Mouse (Mus musculus) liver, embryonic 11.5 days (tissue): ENCODE results near the gene Cox7a1. TPM values are rescaled to one million over a fixed set of nuclear protein-coding genes. Genes with fewer than 3 reads are reported as not detected.

ENCODE experiments used
- ATAC-seq: fragments of 200-750 bp; cut with Nextera tagmentation; replicated peaks from 2 replicates; pipeline ENCODE4 v1.8.0; 2017; ENCODE audit warnings: moderate number of reproducible peaks, mild to moderate bottlenecking, moderate TSS enrichment, moderate library complexity; ENCODE audit not compliant: low FRiP score
- DNase-seq: peaks from one replicate; pipeline ENCODE4 v3.0.0-alpha.2; 2017; ENCODE audit warnings: low spot score
- H3K27ac ChIP-seq: fragments of 300-500 bp; sonication (generic); 2 replicates; pipeline ENCODE4 v1.5.1; 2014; ENCODE audit warnings: mild to moderate bottlenecking, low read depth, low read length, control low read depth
- H3K27me3 ChIP-seq: fragments of 300-500 bp; sonication (generic); replicated peaks from 2 replicates; pipeline ENCODE4 v1.6.1; 2014; ENCODE audit warnings: low read length, mixed read lengths; ENCODE audit not compliant: control insufficient read depth, insufficient read depth
- H3K36me3 ChIP-seq: fragments of 300-500 bp; sonication (generic); 2 replicates; pipeline ENCODE4 v1.6.1; 2014; ENCODE audit warnings: mild to moderate bottlenecking, low read length, moderate library complexity, mixed read lengths; ENCODE audit not compliant: control insufficient read depth, insufficient read depth
- H3K4me1 ChIP-seq: fragments of 300-500 bp; sonication (generic); replicated peaks from 2 replicates; pipeline ENCODE4 v1.6.1; 2014; ENCODE audit warnings: low read length, mixed read lengths; ENCODE audit not compliant: control insufficient read depth, insufficient read depth
- H3K4me2 ChIP-seq: fragments of 300-500 bp; sonication (generic); 2 replicates; pipeline ENCODE4 v1.6.1; 2014; ENCODE audit warnings: mild to moderate bottlenecking, control low read depth, moderate library complexity
- H3K4me3 ChIP-seq: fragments of 300-500 bp; sonication (generic); 2 replicates; pipeline ENCODE4 v1.5.1; 2014; ENCODE audit warnings: low read depth, low read length, control low read depth
- H3K9ac ChIP-seq: fragments of 300-500 bp; sonication (generic); 2 replicates; pipeline ENCODE4 v1.6.1; 2014; ENCODE audit warnings: low read depth, low read length, control low read depth
- H3K9me3 ChIP-seq: fragments of 300-500 bp; sonication (generic); 2 replicates; pipeline ENCODE4 v1.6.1; 2016; ENCODE audit warnings: low read length, inconsistent platforms, mixed read lengths; ENCODE audit not compliant: control insufficient read depth
- WGBS: fragments of 180-500 bp; shearing (Covaris S2); extraction: QIAGEN DNeasy Blood & Tissue Kit; methylation state at CpG from one replicate; pipeline ENCODE4 v1.1.7; 2014; 5-methylcytosine and 5-hydroxymethylcytosine counted together
- polyA plus RNA-seq: library from polyadenylated mRNA; unstranded; fragments of >200 nt; fragmentation: Nextera tagmentation; extraction: Ambion mirVana; gene quantifications from 2 replicates; pipeline ENCODE4 v1.2.1, GENCODE M21; 2014

The Cox7a1 gene
- polyA plus RNA-seq, 1 experiment from 2014 or later: 4.7 TPM

DNA sequence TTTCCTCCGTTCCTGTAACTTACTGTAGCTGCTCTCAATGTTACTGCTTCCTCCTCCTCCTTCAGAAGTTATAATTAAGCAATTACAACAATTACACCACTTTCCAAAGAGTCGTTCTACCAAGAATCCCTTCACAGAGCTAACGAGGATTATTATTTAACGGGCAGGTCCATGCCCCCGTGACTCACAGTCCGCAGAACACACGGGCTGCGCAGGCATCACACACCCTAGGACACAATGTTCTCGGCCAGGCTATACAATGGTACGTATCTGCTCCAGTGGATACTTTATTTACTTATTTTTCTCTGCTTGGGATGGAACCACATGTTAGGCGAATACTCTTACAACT lies 36.0 kb downstream of the Cox7a1 start:
- Histone ChIP-seq H3K27me3 (no peaks in the 10 kb centered on the region), H3K9me3 (no peaks in the 10 kb centered on the region), H3K4me2 (peak overlapping the region; percentile 95), H3K4me3 (peak overlapping the region; percentile 54), H3K36me3 (peaks cover 11% of the 10 kb centered on the region), H3K27ac (no peak overlapping the region; the same call in 1 of the 2 replicates), H3K4me1 (peaks cover 7% of the 10 kb centered on the region; the same call in 1 of the 2 replicates), H3K9ac (peak overlapping the region; percentile 68)
- ATAC-seq (no peak), DNase-seq (no peak)
- WGBS: 26% methylated on average over 11 of the region's 11 CpGs

DNA sequence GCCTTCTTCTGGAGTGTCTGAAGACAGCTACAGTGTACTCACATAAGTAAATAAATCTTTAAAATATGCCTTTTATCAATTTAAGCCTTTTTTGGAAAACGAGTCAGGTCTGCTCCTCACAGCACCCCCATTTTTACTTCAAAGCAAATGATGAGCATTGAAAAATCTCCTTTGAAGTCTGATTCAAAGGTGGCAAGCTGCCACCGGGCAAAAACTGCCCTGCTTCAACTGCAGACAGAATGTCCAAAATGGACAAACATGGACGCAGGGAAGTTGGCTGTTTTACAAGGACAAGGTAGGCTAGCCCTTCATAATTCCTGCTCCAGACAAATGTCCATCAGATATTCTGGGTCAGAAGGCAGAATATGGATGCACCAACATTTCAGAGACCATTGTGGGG lies 37.5 kb downstream of the Cox7a1 start:
- ATAC-seq: no peak
- Histone ChIP-seq H3K36me3 (peaks cover 19% of the 10 kb centered on the region), H3K9me3 (no peaks in the 10 kb centered on the region), H3K4me3 (no peak overlapping the region), H3K4me1 (peaks cover 7% of the 10 kb centered on the region; the same call in 1 of the 2 replicates), H3K9ac (no peak overlapping the region), H3K27me3 (no peaks in the 10 kb centered on the region), H3K4me2 (no peak overlapping the region), H3K27ac (no peak overlapping the region)
- WGBS: 85% methylated on average over 3 of the region's 3 CpGs
- DNase-seq: no peak

- Histone ChIP-seq H3K27me3 (no peaks in the 10 kb centered on the region), H3K4me3 (no peak overlapping the region), H3K9ac (no peak overlapping the region), H3K27ac (no peak overlapping the region), H3K4me2 (no peak overlapping the region), H3K4me1 (peaks cover 7% of the 10 kb centered on the region; the same call in 1 of the 2 replicates), H3K36me3 (peaks cover 23% of the 10 kb centered on the region), H3K9me3 (no peaks in the 10 kb centered on the region)
- DNase-seq (no peak), ATAC-seq (peak; percentile 40; the same call in 1 of the 2 replicates)
- WGBS: 82% methylated on average over 5 of the region's 5 CpGs
Observed at GRCm38 (mm10) chr7:30222205-30222604, 38.3 kb downstream of the Cox7a1 start.

DNA sequence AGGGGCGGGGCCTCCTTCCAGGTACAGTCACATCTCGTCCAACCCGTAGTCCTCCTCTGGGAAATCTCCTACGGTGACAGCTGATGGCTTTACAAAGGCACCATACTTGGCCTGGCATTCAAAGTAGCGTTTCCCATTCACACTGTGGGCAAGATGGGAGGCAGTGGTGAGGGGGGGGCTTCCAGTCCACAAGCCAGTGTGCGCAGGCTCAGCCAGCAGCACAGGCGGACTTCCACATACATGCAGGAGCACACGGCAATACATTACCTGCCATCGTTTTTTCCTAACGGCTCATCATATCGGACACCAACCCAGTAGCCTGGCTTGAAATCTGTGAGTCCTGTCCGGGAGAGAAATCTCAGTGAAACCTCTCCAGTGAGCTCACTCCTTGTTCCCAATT lies 40.3 kb downstream of the Cox7a1 start:
- DNase-seq (no peak), ATAC-seq (no peak)
- Histone ChIP-seq H3K4me2 (no peak overlapping the region), H3K9me3 (no peaks in the 10 kb centered on the region), H3K27ac (no peak overlapping the region), H3K4me1 (peaks cover 4% of the 10 kb centered on the region; the same call in 1 of the 2 replicates), H3K9ac (no peak overlapping the region), H3K27me3 (no peaks in the 10 kb centered on the region), H3K4me3 (no peak overlapping the region), H3K36me3 (peaks cover 23% of the 10 kb centered on the region)
- WGBS: 91% methylated on average over 12 of the region's 12 CpGs

DNA sequence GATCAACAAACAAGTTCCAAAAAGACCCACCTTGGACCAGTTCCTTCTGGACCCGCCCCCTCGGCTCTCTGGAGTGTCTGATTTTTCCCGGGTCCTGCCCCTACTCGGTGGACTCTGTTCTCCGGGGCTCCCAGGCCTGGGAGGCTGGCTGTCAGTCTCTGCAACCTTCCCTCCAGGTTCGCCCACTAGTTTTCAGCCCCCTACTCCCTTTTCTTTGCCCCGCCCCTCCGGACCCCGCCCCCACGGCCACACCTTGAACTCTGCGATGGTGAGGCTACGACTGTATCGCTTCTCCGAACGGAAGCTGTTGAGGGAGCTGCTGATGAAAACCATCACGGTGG lies 47.4 kb downstream of the Cox7a1 start:
- peak overlapping the region; percentile 79 for H3K4me3 ChIP-seq
- H3K36me3 ChIP-seq: peaks cover 6% of the 10 kb centered on the region; the same call in 1 of the 2 replicates
- no peaks in the 10 kb centered on the region for H3K9me3 ChIP-seq
- peak overlapping the region; percentile 68 for H3K4me2 ChIP-seq
- WGBS: under 1% methylated on average over 16 of the region's 16 CpGs
- no peaks in the 10 kb centered on the region for H3K27me3 ChIP-seq
- H3K4me1 ChIP-seq: peaks cover 5% of the 10 kb centered on the region
- peak overlapping the region; percentile 62 for H3K9ac ChIP-seq
- no peak for DNase-seq
- ATAC-seq: peak; percentile 42; the same call in 1 of the 2 replicates
- H3K27ac ChIP-seq: no peak overlapping the region

DNA sequence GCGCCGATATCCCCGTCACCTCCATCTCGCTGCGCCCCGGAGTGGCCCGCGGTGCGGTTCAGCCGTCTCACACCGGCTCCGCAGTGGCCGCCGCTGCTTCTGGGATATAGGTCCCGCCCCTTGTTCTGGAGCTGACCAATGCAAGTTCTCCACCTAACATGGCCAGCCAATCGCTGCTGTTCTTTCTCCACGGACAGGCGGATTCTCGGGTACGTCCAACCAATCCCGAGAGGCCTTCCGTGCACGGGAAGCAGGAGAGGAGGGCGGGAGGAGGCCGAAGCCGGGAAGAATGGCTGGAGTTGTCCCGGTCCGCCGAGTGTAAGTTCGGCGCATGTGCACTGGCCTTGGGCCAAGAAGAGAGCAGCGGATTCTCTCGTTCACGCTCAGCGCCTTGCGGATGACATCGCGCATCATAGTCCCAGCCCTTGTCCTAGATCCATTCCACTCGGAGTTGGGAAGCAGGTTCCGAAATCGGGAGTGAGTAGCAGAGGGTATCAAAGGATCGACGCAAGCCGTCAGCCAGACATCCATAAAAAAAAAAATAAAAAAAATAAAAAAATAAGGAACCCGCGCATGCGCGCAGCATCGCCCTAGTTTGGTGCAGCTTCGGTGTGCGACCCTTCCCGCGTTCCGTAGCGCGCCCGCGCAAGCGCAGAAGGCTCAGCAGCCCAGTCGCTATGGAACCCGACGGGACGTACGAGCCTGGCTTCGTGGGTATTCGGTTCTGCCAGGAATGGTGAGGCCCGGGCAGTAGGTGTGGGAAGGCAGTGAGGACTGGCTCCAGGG lies 47.9 kb downstream of the Cox7a1 start, which contains the start of the genes Polr2i and Tbcb:
Gene Polr2i, plus strand, starts transcription at position 280 of the 786 bp plus-strand sequence.
Gene Tbcb, minus strand, starts transcription at position 604 of the 786 bp plus-strand sequence.
- Histone ChIP-seq H3K27me3 (no peaks in the 10 kb centered on the region), H3K4me3 (peak within 1 kb of the TSS; percentile 79), H3K9ac (peak within 1 kb of the TSS; percentile 81), H3K27ac (peak within 1 kb of the TSS; percentile 96), H3K36me3 (0 out of 2 replicates have a peak, but pooled peaks cover under 1% of the 10 kb centered on the region), H3K4me2 (peak within 1 kb of the TSS; percentile 68), H3K4me1 (peaks cover 5% of the 10 kb centered on the region), H3K9me3 (no peaks in the 10 kb centered on the region)
- under 1% methylated on average over 67 of the region's 67 CpGs for WGBS
- peak; percentile 89 for ATAC-seq
- DNase-seq: peak; percentile 91

DNA sequence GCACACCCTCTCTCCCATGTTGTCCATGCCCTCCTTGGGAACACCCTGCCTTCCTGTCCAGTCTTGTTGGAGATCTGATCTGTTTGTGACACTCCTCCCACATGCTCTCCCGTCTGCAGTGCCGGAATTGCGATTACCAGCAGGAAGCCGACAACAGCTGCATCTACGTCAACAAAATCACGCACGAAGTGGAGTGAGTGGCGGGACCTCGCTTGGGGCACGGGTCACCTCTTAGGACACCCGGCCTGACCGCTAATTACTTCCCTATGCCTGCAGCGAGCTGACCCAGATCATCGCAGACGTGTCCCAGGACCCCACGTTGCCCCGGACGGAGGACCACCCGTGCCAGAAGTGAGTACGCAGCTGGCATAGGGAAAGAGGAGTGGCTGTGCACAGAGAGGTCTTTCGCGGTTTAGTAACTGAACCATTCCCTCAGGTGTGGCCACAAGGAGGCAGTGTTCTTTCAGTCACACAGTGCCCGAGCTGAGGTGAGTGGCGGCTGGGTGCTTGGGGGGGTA lies 48.7 kb downstream of the Cox7a1 start:
- Histone ChIP-seq H3K9ac (peak overlapping the region; percentile 81), H3K4me3 (peak overlapping the region; percentile 79), H3K4me2 (peak overlapping the region; percentile 68), H3K4me1 (peaks cover 5% of the 10 kb centered on the region), H3K27me3 (no peaks in the 10 kb centered on the region), H3K27ac (peak overlapping the region; percentile 96; the same call in 1 of the 2 replicates), H3K9me3 (no peaks in the 10 kb centered on the region), H3K36me3 (no peaks in the 10 kb centered on the region)
- 5% methylated on average over 24 of the region's 24 CpGs for WGBS
- ATAC-seq: peak; percentile 43
- DNase-seq: peak; percentile 63

GRCm38 (mm10) chr7:30233387-30233786 lies 49.4 kb downstream of the Cox7a1 start:
- Histone ChIP-seq H3K4me3 (peak overlapping the region; percentile 79), H3K27ac (no peak overlapping the region)
- 83% methylated on average over 20 of the region's 20 CpGs for WGBS

More at GRCm38 (mm10) chr7:30233387-30233786, 49.4 kb downstream of the Cox7a1 start:
- Histone ChIP-seq H3K9me3 (no peaks in the 10 kb centered on the region), H3K4me1 (peaks cover 5% of the 10 kb centered on the region), H3K36me3 (no peaks in the 10 kb centered on the region), H3K27me3 (no peaks in the 10 kb centered on the region), H3K9ac (no peak overlapping the region), H3K4me2 (peak overlapping the region; percentile 68; the same call in 1 of the 2 replicates)
- ATAC-seq (no peak), DNase-seq (no peak)
